Mouse (Mus musculus) megakaryocyte, embryonic 14.5 days (primary cell): ENCODE measurements around the gene Inpp5f.

Source experiments
- FLI1 ChIP-seq: IDR thresholded peaks from 2 replicates; pipeline ENCODE4 v1.6.1; 2012; ENCODE audit warnings: low read length, inconsistent platforms, mixed read lengths
- GATA1 ChIP-seq: IDR thresholded peaks from 3 replicates; pipeline ENCODE4 v1.6.1; 2012; ENCODE audit warnings: mixed read lengths, low read length, inconsistent platforms, borderline replicate concordance

DNA sequence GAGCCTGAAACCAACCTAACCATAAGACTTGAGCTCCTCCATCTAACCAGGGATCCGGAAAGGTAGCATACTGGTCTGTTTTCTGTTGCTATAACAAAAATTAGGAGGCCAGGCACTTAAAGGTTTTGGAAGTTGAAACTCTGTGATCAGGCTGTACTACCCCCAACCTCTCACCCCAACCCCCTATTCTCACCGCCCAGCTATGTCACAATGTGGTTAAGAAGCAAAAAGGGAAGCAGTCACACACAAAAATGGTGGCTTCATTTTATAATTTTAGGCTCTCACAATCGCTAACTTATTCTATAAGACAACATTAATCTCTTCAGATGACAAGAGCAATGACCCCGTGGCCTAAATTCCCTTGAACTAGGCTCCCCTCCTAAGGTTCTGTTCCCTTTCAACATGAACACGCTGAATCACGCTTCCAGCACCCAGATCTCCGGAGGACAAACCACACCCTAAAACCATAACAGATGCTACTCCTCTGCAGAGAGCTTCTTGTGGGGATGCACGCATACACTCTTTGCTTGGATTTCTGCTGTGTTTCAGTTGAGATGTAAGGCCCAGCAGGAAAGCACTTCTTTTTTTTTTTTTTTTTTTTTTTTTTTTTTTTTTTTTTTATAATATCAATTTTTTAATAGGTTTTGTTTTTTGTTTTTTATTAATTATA is 41.0 kb upstream of the Inpp5f start:
- no peak for TF ChIP-seq GATA1
- no peak for TF ChIP-seq FLI1
